Mouse (Mus musculus): ENCODE measurements around the gene Aff1. TPM values are rescaled to one million over a fixed set of nuclear protein-coding genes. Genes with fewer than 3 reads are reported as not detected.

The Aff1 gene
- polyA plus RNA-seq, 1 experiment from 2014 or later, result 21.9 TPM

DNA sequence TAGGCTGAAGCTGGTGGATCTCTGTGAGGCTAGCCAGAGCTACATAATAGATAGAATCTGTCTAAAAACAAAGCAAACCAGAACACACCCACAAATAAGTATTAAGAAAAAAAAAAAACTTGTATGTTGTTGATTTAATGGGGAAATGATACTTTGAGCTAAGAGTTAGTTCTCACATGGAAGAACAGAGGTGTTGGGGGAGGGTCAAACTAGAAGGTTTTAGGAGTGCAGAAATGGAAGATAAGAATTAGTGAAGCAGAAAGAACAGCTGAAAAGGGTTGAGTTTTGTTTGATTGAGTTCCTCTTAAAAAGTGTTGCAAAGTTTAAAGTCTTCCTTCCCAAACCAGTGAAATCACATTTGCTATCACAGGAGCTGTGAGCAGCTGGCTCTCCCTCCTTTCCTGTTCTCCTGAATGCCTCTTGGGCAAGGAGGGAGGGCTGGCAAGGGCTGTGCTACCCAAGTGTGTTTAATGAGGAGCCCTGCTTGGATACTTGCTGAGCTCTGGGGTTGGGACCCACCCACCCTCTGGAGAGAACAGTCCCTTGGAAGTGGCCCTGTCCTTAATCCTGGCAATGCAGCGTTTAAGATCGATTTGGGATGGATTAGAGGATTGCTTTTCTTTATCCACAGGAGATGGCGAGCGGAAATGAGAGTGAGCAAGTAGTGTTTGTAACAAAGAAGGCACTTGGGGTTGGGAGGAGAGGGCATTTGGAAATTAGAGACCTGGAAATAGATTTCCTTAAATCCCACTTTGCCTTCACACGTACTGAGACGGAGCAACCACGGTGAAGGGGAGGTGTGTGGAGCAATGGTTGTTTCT, 57.5 kb downstream of the Aff1 start:
- DNase-seq (ENCODE audit: low spot score), result no peak

GRCm38 (mm10) chr5:103752665-103753510, 60.7 kb downstream of the Aff1 start:
- peak; percentile 66 for DNase-seq (ENCODE audit: low spot score)

DNA sequence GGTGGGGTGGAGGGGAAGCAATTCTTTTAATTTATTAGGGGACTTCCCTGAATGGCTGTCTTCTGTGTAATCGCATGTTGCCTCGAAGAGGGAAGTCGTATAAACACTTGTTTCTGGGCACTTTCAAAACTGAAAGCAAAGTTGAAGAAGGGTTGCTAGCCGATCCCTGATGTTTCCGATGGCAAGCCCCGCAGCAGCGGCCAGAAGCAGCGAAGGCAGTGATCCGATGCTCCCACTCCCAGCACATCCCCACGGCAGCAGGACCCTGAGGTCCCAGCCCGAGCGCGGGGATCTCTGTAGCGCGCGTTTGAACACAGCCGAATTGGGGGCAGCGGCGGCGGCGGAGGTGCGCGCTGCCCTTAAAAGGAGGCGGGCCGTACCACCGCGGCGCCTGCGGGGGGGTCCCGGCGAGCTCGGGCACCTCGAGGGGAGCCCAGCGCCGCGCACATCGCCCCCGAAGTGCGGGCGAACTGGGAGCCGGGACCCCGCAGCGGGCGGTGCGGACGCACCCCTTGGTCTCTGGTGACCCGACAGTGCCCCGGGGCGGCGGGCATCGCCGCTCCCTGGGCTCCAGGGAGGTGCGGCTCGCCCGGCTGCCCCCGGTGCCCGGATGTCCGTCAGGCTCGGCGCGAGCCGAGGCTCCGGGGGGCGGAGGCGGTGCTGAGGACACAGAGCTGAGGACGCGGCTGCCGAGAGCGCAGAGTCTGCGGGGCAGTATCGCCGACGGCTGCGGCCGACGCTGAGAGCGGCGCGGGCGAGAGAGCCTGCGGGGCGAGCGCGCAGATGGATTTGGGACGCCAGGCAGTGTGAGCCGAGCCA, 61.5 kb downstream of the Aff1 start:
- DNase-seq (ENCODE audit: low spot score), result peak; percentile 89

GRCm38 (mm10) chr5:103754330-103755134, 62.4 kb downstream of the Aff1 start:
- DNase-seq (ENCODE audit: low spot score), result peak; percentile 62

- DNase-seq (ENCODE audit: low spot score), result no peak
Measured at GRCm38 (mm10) chr5:103755135-103755487, 62.9 kb downstream of the Aff1 start.

GRCm38 (mm10) chr5:103756231-103756714, 64.1 kb downstream of the Aff1 start:
- peak; percentile 89 for DNase-seq (ENCODE audit: low spot score)

DNA sequence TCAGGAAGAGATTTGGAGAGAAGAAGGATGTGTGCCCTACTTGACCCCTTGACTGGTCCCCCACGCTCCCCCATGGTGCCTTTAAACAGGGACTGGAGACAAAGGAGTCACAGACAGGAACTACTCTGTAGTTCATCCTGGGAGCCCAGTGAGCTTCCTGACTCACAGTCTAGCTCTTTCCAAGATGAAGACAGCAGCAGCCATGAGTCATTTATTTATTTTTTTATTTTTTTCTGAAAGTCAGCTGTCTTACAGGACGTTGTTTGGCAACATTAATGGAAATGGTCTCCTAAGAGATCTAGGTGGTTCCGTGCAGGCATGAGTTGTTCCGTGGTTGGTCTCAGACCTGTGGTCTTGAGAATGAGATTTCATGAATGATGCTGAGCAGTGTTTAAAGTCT, 66.3 kb downstream of the Aff1 start:
- no peak for DNase-seq (ENCODE audit: low spot score)

- DNase-seq (ENCODE audit: low spot score), result no peak
Measured at GRCm38 (mm10) chr5:103759489-103760424, 67.6 kb downstream of the Aff1 start.

- DNase-seq (ENCODE audit: low spot score), result peak; percentile 94
Measured at GRCm38 (mm10) chr5:103760425-103761131, 68.4 kb downstream of the Aff1 start.

- DNase-seq (ENCODE audit: low spot score), result no peak
Measured at GRCm38 (mm10) chr5:103761754-103762153, 69.6 kb downstream of the Aff1 start.

- DNase-seq (ENCODE audit: low spot score), result peak; percentile 65
Measured at GRCm38 (mm10) chr5:103762850-103763254, 70.7 kb downstream of the Aff1 start.

- DNase-seq (ENCODE audit: low spot score), result no peak
Measured at GRCm38 (mm10) chr5:103765356-103765755, 73.2 kb downstream of the Aff1 start.

GRCm38 (mm10) chr5:103765758-103766431, 73.7 kb downstream of the Aff1 start:
- no peak for DNase-seq (ENCODE audit: low spot score)

- DNase-seq (ENCODE audit: low spot score), result no peak
Measured at GRCm38 (mm10) chr5:103766432-103766815, 74.2 kb downstream of the Aff1 start.

DNA sequence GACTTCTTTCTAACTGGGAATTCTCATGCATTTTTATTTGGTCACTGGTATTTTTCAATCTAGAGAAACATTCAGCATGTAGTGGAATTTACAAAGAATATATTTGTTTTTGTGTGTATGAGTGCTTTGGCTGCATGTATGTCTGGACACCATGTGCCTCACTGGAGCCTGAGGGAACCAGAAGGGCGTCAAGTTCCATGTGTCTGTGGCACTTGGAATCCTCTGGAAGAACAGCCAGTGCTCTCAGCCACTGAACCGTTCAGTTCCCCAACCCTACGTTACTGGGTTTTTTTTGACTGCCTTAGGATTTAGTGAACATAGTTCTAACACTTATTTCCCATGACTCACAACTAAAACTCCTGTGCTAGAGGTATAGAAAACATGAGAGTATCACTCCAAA, 76.8 kb downstream of the Aff1 start:
- no peak for DNase-seq (ENCODE audit: low spot score)

DNA sequence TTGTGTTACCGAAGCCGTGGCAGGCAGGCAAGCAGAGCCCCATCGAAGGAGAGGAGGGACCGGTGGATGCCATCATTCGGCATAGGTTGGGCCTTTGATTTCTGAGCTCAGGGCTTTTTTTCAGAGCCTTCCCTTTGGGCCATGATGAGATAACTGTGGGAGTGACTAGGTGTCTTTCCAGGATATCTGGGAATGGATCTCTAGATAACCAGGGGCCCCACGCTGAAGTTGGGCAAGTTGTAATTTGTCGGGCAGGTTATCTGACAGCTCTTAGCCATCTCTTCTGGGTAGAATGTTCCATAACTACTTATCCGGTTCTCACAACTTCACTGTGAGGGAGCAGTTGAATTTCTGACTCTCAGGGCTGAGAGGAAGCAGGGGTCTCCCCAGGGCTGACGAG, 77.5 kb downstream of the Aff1 start:
- no peak for DNase-seq (ENCODE audit: low spot score)

- DNase-seq (ENCODE audit: low spot score), result no peak
Measured at GRCm38 (mm10) chr5:103770447-103771222, 78.5 kb downstream of the Aff1 start.
